Mouse (Mus musculus) stomach, embryonic 14.5 days (tissue): ENCODE data around the gene Plxnc1. TPM values are rescaled to one million over a fixed set of nuclear protein-coding genes. Genes with fewer than 3 reads are reported as not detected.

ENCODE experiments used
- ATAC-seq: fragments of 200-750 bp; cut with Nextera tagmentation; 2 replicates; pipeline ENCODE4 v1.8.0; 2017; ENCODE audit warnings: low read depth, moderate TSS enrichment; ENCODE audit not compliant: insufficient number of reproducible peaks, insufficient read depth, low FRiP score
- H3K27ac ChIP-seq: fragments of 300-500 bp; sonication (generic); 2 replicates; pipeline ENCODE4 v1.5.1; 2014; ENCODE audit warnings: mild to moderate bottlenecking, low read length, moderate library complexity, mixed read lengths
- H3K27me3 ChIP-seq: fragments of 300-500 bp; sonication (generic); 2 replicates; pipeline ENCODE4 v1.6.1; 2014; ENCODE audit warnings: low read length, control low read depth, mixed read lengths; ENCODE audit not compliant: control insufficient read depth, insufficient read depth
- H3K36me3 ChIP-seq: fragments of 300-500 bp; sonication (generic); 2 replicates; pipeline ENCODE4 v1.6.1; 2014; ENCODE audit warnings: mild to moderate bottlenecking, control low read depth, low read length, moderate library complexity, mixed read lengths; ENCODE audit not compliant: control insufficient read depth, insufficient read depth
- H3K4me1 ChIP-seq: fragments of 300-500 bp; sonication (generic); 2 replicates; pipeline ENCODE4 v1.6.1; 2014; ENCODE audit warnings: low read length, control low read depth, mixed read lengths; ENCODE audit not compliant: control insufficient read depth, insufficient read depth
- H3K4me2 ChIP-seq: fragments of 300-500 bp; sonication (generic); replicated peaks from 2 replicates; pipeline ENCODE4 v1.6.1; 2014; ENCODE audit warnings: low read depth, low read length, control low read depth
- H3K4me3 ChIP-seq: fragments of 300-500 bp; sonication (generic); 2 replicates; pipeline ENCODE4 v1.5.1; 2014; ENCODE audit warnings: low read depth, low read length, control low read depth
- H3K9ac ChIP-seq: fragments of 300-500 bp; sonication (generic); replicated peaks from 2 replicates; pipeline ENCODE4 v1.6.1; 2014; ENCODE audit warnings: low read depth, mild to moderate bottlenecking, control low read depth, low read length, moderate library complexity, mixed read lengths
- H3K9me3 ChIP-seq: fragments of 300-500 bp; sonication (generic); 2 replicates; pipeline ENCODE4 v1.6.1; 2016; ENCODE audit warnings: low read depth, low read length, control low read depth; ENCODE audit not compliant: control insufficient read depth
- WGBS: fragments of 180-500 bp; shearing (Covaris S2); extraction: QIAGEN DNeasy Blood & Tissue Kit; methylation state at CpG from one replicate; pipeline ENCODE4 v1.1.7; 2014; 5-methylcytosine and 5-hydroxymethylcytosine counted together
- polyA plus RNA-seq: library from polyadenylated mRNA; unstranded; fragments of >200 nt; fragmentation: Nextera tagmentation; extraction: Ambion mirVana; gene quantifications from 2 replicates; pipeline ENCODE4 v1.2.1, GENCODE M21; 2014

Plxnc1 gene
- polyA plus RNA-seq, 1 experiment from 2014 or later: 2.3 TPM

- H3K4me3 ChIP-seq: no peak overlapping the region
- H3K36me3 ChIP-seq: no peaks in the 10 kb centered on the region
- ATAC-seq: no peak
- WGBS: 86% methylated on average over 5 of the region's 5 CpGs
- H3K4me1 ChIP-seq: no peaks in the 10 kb centered on the region
- H3K27me3 ChIP-seq: no peaks in the 10 kb centered on the region
- no peak overlapping the region for H3K27ac ChIP-seq
- no peaks in the 10 kb centered on the region for H3K9me3 ChIP-seq
- no peak overlapping the region for H3K9ac ChIP-seq
- no peak overlapping the region for H3K4me2 ChIP-seq
Observed at GRCm38 (mm10) chr10:94794666-94795244, 149.9 kb downstream of the Plxnc1 start.

GRCm38 (mm10) chr10:94793914-94794313 lies 150.7 kb downstream of the Plxnc1 start:
- no peak overlapping the region for H3K9ac ChIP-seq
- H3K4me1 ChIP-seq: no peaks in the 10 kb centered on the region
- H3K4me2 ChIP-seq: no peak overlapping the region
- no peaks in the 10 kb centered on the region; the same call in 1 of the 2 replicates for H3K36me3 ChIP-seq
- WGBS: 93% methylated on average over 3 of the region's 3 CpGs
- ATAC-seq: no peak
- H3K4me3 ChIP-seq: no peak overlapping the region
- no peaks in the 10 kb centered on the region for H3K27me3 ChIP-seq
- no peaks in the 10 kb centered on the region for H3K9me3 ChIP-seq
- no peak overlapping the region for H3K27ac ChIP-seq

DNA sequence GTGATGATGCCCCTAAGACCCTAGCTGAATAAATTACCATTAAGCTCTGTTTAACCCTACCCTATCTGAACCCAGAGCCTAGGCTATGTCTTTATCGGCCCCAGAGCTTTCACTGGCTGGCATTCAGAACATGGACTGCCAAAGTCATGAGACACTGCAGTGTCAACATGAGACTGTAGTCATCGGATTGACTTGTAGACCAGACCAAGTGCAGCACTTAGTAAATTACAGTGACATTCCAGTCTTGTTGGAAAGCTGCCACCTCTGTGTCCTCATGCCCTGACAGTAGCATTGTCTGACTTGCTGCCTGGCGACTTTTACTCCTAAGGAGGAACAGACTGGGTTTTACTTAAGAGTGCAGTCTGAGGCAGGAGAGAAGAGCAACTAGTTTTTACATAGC lies 155.4 kb downstream of the Plxnc1 start:
- no peak overlapping the region for H3K27ac ChIP-seq
- H3K36me3 ChIP-seq: peaks cover 3% of the 10 kb centered on the region
- H3K4me3 ChIP-seq: no peak overlapping the region
- H3K4me1 ChIP-seq: no peaks in the 10 kb centered on the region
- H3K9ac ChIP-seq: no peak overlapping the region
- H3K27me3 ChIP-seq: no peaks in the 10 kb centered on the region
- no peaks in the 10 kb centered on the region for H3K9me3 ChIP-seq
- ATAC-seq: no peak
- WGBS: 78% methylated on average over 3 of the region's 3 CpGs
- no peak overlapping the region for H3K4me2 ChIP-seq

DNA sequence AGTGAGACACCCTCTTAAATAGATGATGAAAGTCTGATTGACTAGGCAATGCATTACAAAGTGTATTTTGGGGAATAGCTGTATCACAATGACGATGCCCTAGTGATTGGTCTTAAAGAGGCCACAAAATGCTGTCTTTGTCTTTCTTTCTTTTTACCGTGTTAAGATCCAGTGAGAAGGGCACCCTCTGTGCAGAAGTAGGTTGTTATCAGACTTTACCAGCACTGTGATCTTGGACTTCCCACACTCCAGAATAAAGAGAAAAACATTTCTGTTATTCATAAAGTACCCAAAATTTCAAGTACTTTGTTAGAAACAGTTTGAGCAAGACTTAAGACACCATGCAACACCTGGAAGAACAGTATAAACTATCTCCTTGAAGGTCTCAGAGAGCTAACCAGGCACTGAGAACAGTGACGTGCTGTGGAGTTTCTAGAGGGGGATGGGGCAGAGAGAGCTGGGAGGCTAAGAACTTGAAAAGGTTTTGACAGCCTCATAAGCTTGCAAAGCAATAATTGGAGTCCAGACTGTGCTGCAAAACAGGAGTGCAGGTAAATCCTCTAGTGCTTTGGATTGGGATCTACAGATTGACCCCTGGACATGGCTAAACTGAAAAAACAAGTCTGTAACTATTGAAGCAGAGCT lies 163.9 kb downstream of the Plxnc1 start:
- Histone ChIP-seq H3K36me3 (peaks cover 2% of the 10 kb centered on the region; the same call in 1 of the 2 replicates), H3K4me2 (no peak overlapping the region), H3K9me3 (no peaks in the 10 kb centered on the region), H3K27me3 (no peaks in the 10 kb centered on the region), H3K4me1 (no peaks in the 10 kb centered on the region), H3K27ac (no peak overlapping the region), H3K9ac (no peak overlapping the region), H3K4me3 (no peak overlapping the region)
- 80% methylated on average over 3 of the region's 3 CpGs for WGBS
- ATAC-seq: no peak

GRCm38 (mm10) chr10:94779319-94779718 lies 165.3 kb downstream of the Plxnc1 start:
- WGBS: 93% methylated on average over 4 of the region's 4 CpGs

DNA sequence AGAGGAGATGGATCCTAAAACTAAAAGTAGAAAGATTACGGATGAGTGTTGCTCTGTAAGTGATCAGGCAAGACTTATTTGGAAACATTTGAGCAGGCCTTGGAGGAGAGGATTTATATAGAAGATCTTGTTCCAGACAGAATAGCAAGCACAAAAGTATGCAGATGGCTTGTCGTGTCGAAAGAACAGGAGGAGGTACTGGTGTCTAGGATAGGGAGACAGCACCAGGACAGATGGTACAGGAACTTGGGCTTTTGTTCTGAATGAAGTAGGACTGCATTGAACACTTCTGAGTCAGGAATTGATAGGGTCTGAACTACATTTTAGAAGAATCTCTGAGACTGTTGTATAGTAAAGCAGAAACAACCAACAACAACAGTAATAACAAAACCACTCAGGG lies 167.1 kb downstream of the Plxnc1 start:
- H3K4me2 ChIP-seq: no peak overlapping the region
- H3K27ac ChIP-seq: no peak overlapping the region
- H3K9ac ChIP-seq: no peak overlapping the region
- 93% methylated on average over 3 of the region's 3 CpGs for WGBS
- H3K4me1 ChIP-seq: no peaks in the 10 kb centered on the region
- peaks cover 2% of the 10 kb centered on the region; the same call in 1 of the 2 replicates for H3K36me3 ChIP-seq
- no peak for ATAC-seq
- no peaks in the 10 kb centered on the region for H3K27me3 ChIP-seq
- H3K9me3 ChIP-seq: no peaks in the 10 kb centered on the region
- H3K4me3 ChIP-seq: no peak overlapping the region

More at GRCm38 (mm10) chr10:94779319-94779718, 165.3 kb downstream of the Plxnc1 start:
- peaks cover 2% of the 10 kb centered on the region; the same call in 1 of the 2 replicates for H3K36me3 ChIP-seq
- no peak overlapping the region for H3K4me3 ChIP-seq
- H3K9ac ChIP-seq: no peak overlapping the region
- no peak for ATAC-seq
- no peaks in the 10 kb centered on the region for H3K4me1 ChIP-seq
- H3K4me2 ChIP-seq: no peak overlapping the region
- H3K27me3 ChIP-seq: no peaks in the 10 kb centered on the region
- no peaks in the 10 kb centered on the region for H3K9me3 ChIP-seq
- no peak overlapping the region for H3K27ac ChIP-seq

DNA sequence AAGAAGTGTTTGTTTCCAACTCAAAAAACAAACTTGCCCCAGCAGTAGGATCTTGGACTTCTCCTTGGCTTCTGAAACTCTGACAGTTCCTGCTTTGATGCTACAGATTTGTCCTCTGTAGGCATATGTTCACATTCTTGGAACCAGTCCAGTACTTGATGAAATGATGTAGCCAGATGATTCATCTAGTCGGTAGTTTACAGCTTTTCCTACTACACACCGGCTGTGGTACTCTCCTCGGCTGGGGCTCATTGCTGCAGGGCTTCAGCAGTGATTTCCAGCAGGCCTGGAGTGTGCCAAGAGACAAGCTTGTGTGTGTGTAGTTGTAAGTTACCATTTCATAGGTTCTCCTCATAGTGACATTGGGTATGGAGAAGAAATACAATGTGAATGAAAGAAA lies 173.1 kb downstream of the Plxnc1 start:
- WGBS: 31% methylated on average over 3 of the region's 3 CpGs
- Histone ChIP-seq H3K27me3 (no peaks in the 10 kb centered on the region), H3K4me1 (no peaks in the 10 kb centered on the region), H3K36me3 (peaks cover 3% of the 10 kb centered on the region; the same call in 1 of the 2 replicates), H3K9ac (no peak overlapping the region), H3K9me3 (no peaks in the 10 kb centered on the region), H3K4me3 (no peak overlapping the region), H3K4me2 (no peak overlapping the region), H3K27ac (no peak overlapping the region)
- ATAC-seq: no peak

DNA sequence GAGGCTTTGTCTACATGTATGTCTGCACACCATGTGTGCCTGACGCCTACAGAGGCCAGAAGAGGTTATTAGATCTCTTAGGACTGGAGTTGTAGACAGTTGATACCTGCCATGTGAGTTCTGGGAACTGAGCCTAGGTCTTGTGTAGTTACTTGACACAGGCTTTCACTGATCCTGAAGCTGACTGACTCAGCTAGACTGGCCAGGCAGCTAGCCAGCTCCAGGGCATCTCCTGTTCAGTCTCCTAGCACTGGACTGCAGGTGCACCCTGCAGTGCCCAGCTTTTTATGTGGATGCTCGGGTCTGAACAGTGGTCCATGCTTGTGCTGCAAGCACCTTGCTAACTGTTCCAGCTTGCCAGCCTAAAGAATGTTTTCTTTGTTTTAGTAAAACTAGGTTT lies 197.6 kb downstream of the Plxnc1 start:
- ATAC-seq: no peak
- Histone ChIP-seq H3K4me1 (no peaks in the 10 kb centered on the region), H3K27me3 (no peaks in the 10 kb centered on the region), H3K27ac (no peak overlapping the region), H3K36me3 (peaks cover 3% of the 10 kb centered on the region; the same call in 1 of the 2 replicates), H3K4me3 (no peak overlapping the region), H3K9me3 (no peaks in the 10 kb centered on the region), H3K9ac (no peak overlapping the region), H3K4me2 (no peak overlapping the region)
- WGBS: 86% methylated on average over 2 of the region's 2 CpGs
